Mouse (Mus musculus): ENCODE results near the gene Zfyve1. TPM values are rescaled to one million over a fixed set of nuclear protein-coding genes. Genes with fewer than 3 reads are reported as not detected.
A peak's percentile ranks its signal among the peaks of the same experiment; 100 is the strongest.

Zfyve1 gene
- polyA plus RNA-seq, 1 experiment from 2014 or later = 35.6 TPM

- Histone ChIP-seq H3K4me1 (replicated peaks; ENCODE audit: control insufficient read depth, insufficient read depth, low read length) (peaks cover 25% of the 10 kb centered on the region), H3K36me3 (ENCODE audit: control insufficient read depth, insufficient read depth) (no peaks in the 10 kb centered on the region), H3K27ac (ENCODE audit: low read length) (peak within 1 kb of the TSS; percentile 80), H3K9ac (replicated peaks; ENCODE audit: low read depth, low read length) (peak within 1 kb of the TSS; percentile 86), H3K4me2 (ENCODE audit: low read length) (peak within 1 kb of the TSS; percentile 82), H3K4me3 (replicated peaks; ENCODE audit: low read length) (peak within 1 kb of the TSS; percentile 90), H3K9me3 (ENCODE audit: control insufficient read depth, low read length) (no peaks in the 10 kb centered on the region), H3K27me3 (replicated peaks; ENCODE audit: control insufficient read depth, insufficient read depth, low read length) (no peaks in the 10 kb centered on the region)
- WGBS = under 1% methylated on average over 32 of the region's 32 CpGs
- peak; percentile 99 for ATAC-seq
These were observed 76.6 kb downstream of the Zfyve1 start, which contains the start of gene Dcaf4 for GRCm38 (mm10) chr12:83520311-83520890. TSS of gene Dcaf4 (plus strand) at chr12:83520466.

DNA sequence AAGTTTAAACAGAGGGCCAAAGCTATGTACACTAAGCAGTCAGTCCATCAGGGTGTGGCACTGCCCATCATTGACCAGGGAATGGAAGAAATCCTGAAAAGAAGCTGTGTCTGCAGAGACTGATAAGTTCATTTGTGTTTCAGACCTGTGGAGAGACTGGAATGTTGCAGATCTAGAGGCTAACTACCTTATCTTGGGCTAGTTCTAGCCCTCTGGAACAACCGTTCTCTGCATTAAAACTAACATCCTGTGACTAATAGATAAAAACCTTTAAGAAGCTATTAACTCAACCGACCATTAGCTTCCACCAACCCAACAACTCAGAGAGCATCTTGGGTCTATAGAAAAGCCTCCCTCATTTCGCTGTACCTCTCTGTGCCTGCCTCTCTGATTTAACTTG, 79.4 kb downstream of the Zfyve1 start:
- no peak overlapping the region for H3K4me2 ChIP-seq (ENCODE audit: low read length)
- 90% methylated on average over 3 of the region's 3 CpGs for WGBS

GRCm38 (mm10) chr12:83514216-83514615, 82.8 kb downstream of the Zfyve1 start:
- ATAC-seq = peak; percentile 59; the same call in 1 of the 2 replicates
- Histone ChIP-seq H3K27ac (ENCODE audit: low read length) (no peak overlapping the region; the same call in 1 of the 2 replicates), H3K36me3 (ENCODE audit: control insufficient read depth, insufficient read depth) (no peaks in the 10 kb centered on the region), H3K9ac (replicated peaks; ENCODE audit: low read depth, low read length) (no peak overlapping the region), H3K9me3 (ENCODE audit: control insufficient read depth, low read length) (no peaks in the 10 kb centered on the region), H3K4me3 (replicated peaks; ENCODE audit: low read length) (no peak overlapping the region), H3K4me2 (ENCODE audit: low read length) (no peak overlapping the region), H3K4me1 (replicated peaks; ENCODE audit: control insufficient read depth, insufficient read depth, low read length) (peaks cover 18% of the 10 kb centered on the region), H3K27me3 (replicated peaks; ENCODE audit: control insufficient read depth, insufficient read depth, low read length) (no peaks in the 10 kb centered on the region)
- 10% methylated on average over 4 of the region's 4 CpGs for WGBS

More for the DNA sequence above, 79.4 kb downstream of the Zfyve1 start:
- Histone ChIP-seq H3K4me3 (replicated peaks; ENCODE audit: low read length) (no peak overlapping the region), H3K27me3 (replicated peaks; ENCODE audit: control insufficient read depth, insufficient read depth, low read length) (no peaks in the 10 kb centered on the region), H3K4me1 (replicated peaks; ENCODE audit: control insufficient read depth, insufficient read depth, low read length) (peaks cover 33% of the 10 kb centered on the region), H3K9ac (replicated peaks; ENCODE audit: low read depth, low read length) (no peak overlapping the region), H3K27ac (ENCODE audit: low read length) (no peak overlapping the region), H3K9me3 (ENCODE audit: control insufficient read depth, low read length) (no peaks in the 10 kb centered on the region), H3K36me3 (ENCODE audit: control insufficient read depth, insufficient read depth) (no peaks in the 10 kb centered on the region)
- no peak for ATAC-seq

DNA sequence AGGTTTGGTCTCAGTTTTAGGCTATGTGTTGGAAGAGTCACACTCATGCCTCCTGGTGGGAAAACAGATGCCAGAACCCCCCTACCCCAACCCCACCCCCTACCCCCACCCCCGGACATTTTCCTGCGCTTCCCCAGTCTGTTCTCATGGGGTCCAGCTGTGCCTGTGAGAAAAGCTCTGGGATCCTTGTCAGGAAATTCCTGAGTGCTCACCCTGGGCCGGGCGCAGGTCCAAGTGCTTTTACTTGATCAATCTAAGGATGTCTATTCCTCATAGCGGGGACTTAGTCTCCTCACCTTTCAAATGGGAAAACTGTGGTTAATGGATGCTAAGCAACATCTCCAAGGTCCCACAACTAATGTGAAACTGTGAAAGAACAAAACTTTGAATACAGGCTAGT, 83.8 kb downstream of the Zfyve1 start:
- Histone ChIP-seq H3K4me2 (ENCODE audit: low read length) (no peak overlapping the region), H3K4me1 (replicated peaks; ENCODE audit: control insufficient read depth, insufficient read depth, low read length) (peaks cover 18% of the 10 kb centered on the region), H3K27ac (ENCODE audit: low read length) (peak overlapping the region; percentile 53; the same call in 1 of the 2 replicates), H3K27me3 (replicated peaks; ENCODE audit: control insufficient read depth, insufficient read depth, low read length) (no peaks in the 10 kb centered on the region), H3K36me3 (ENCODE audit: control insufficient read depth, insufficient read depth) (no peaks in the 10 kb centered on the region), H3K9me3 (ENCODE audit: control insufficient read depth, low read length) (no peaks in the 10 kb centered on the region), H3K4me3 (replicated peaks; ENCODE audit: low read length) (no peak overlapping the region), H3K9ac (replicated peaks; ENCODE audit: low read depth, low read length) (no peak overlapping the region)
- peak; percentile 78 for ATAC-seq
- WGBS = 16% methylated on average over 5 of the region's 5 CpGs

- no peak overlapping the region for H3K4me3 ChIP-seq (replicated peaks; ENCODE audit: low read length)
- H3K9ac ChIP-seq (replicated peaks; ENCODE audit: low read depth, low read length) = no peak overlapping the region
- peak overlapping the region; percentile 3; the same call in 1 of the 2 replicates for H3K4me2 ChIP-seq (ENCODE audit: low read length)
- H3K27me3 ChIP-seq (replicated peaks; ENCODE audit: control insufficient read depth, insufficient read depth, low read length) = no peaks in the 10 kb centered on the region
- H3K36me3 ChIP-seq (ENCODE audit: control insufficient read depth, insufficient read depth) = no peaks in the 10 kb centered on the region
- no peaks in the 10 kb centered on the region for H3K9me3 ChIP-seq (ENCODE audit: control insufficient read depth, low read length)
- peak overlapping the region; percentile 53; the same call in 1 of the 2 replicates for H3K27ac ChIP-seq (ENCODE audit: low read length)
- H3K4me1 ChIP-seq (replicated peaks; ENCODE audit: control insufficient read depth, insufficient read depth, low read length) = peaks cover 18% of the 10 kb centered on the region
- ATAC-seq = peak; percentile 72
- 15% methylated on average over 4 of the region's 4 CpGs for WGBS
These were observed 84.2 kb downstream of the Zfyve1 start for GRCm38 (mm10) chr12:83512783-83513182.

DNA sequence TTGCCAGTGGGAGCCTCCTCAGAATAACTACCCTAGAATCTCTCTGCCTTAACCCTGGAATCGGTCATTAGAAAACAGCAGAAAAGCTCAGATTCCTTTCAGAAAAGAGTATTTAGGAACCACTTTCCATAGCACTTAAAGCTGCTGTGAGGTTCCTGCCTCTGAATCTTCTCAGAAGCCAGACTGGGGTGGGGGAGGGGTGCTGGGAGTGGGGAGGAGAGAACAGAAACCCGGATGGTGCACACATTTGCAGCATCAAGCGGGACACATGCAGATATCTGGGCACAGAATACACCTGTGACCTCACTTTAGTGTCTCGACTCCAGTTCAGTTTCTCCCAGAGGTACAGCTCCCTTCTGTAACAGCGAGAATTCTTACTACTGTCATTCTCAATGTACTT, 86.4 kb downstream of the Zfyve1 start:
- Histone ChIP-seq H3K9me3 (ENCODE audit: control insufficient read depth, low read length) (no peaks in the 10 kb centered on the region), H3K36me3 (ENCODE audit: control insufficient read depth, insufficient read depth) (no peaks in the 10 kb centered on the region), H3K27ac (ENCODE audit: low read length) (no peak overlapping the region), H3K27me3 (replicated peaks; ENCODE audit: control insufficient read depth, insufficient read depth, low read length) (no peaks in the 10 kb centered on the region), H3K9ac (replicated peaks; ENCODE audit: low read depth, low read length) (no peak overlapping the region), H3K4me1 (replicated peaks; ENCODE audit: control insufficient read depth, insufficient read depth, low read length) (peaks cover 18% of the 10 kb centered on the region), H3K4me3 (replicated peaks; ENCODE audit: low read length) (no peak overlapping the region), H3K4me2 (ENCODE audit: low read length) (no peak overlapping the region)
- no peak for ATAC-seq
- WGBS = 78% methylated on average over 5 of the region's 5 CpGs

GRCm38 (mm10) chr12:83506543-83506942, 90.5 kb downstream of the Zfyve1 start:
- Histone ChIP-seq H3K9me3 (ENCODE audit: control insufficient read depth, low read length) (no peaks in the 10 kb centered on the region), H3K4me2 (ENCODE audit: low read length) (no peak overlapping the region), H3K27ac (ENCODE audit: low read length) (no peak overlapping the region), H3K36me3 (ENCODE audit: control insufficient read depth, insufficient read depth) (no peaks in the 10 kb centered on the region), H3K9ac (replicated peaks; ENCODE audit: low read depth, low read length) (no peak overlapping the region), H3K27me3 (replicated peaks; ENCODE audit: control insufficient read depth, insufficient read depth, low read length) (no peaks in the 10 kb centered on the region), H3K4me3 (replicated peaks; ENCODE audit: low read length) (no peak overlapping the region), H3K4me1 (replicated peaks; ENCODE audit: control insufficient read depth, insufficient read depth, low read length) (no peaks in the 10 kb centered on the region)
- WGBS = 80% methylated on average over 10 of the region's 10 CpGs
- ATAC-seq = no peak

- no peak overlapping the region for H3K4me3 ChIP-seq (replicated peaks; ENCODE audit: low read length)
- H3K4me2 ChIP-seq (ENCODE audit: low read length) = no peak overlapping the region
- H3K27ac ChIP-seq (ENCODE audit: low read length) = no peak overlapping the region
- H3K4me1 ChIP-seq (replicated peaks; ENCODE audit: control insufficient read depth, insufficient read depth, low read length) = no peaks in the 10 kb centered on the region
- H3K27me3 ChIP-seq (replicated peaks; ENCODE audit: control insufficient read depth, insufficient read depth, low read length) = no peaks in the 10 kb centered on the region
- ATAC-seq = peak; percentile 61; the same call in 1 of the 2 replicates
- H3K9me3 ChIP-seq (ENCODE audit: control insufficient read depth, low read length) = no peaks in the 10 kb centered on the region
- no peaks in the 10 kb centered on the region for H3K36me3 ChIP-seq (ENCODE audit: control insufficient read depth, insufficient read depth)
- WGBS = 4% methylated on average over 9 of the region's 9 CpGs
- no peak overlapping the region for H3K9ac ChIP-seq (replicated peaks; ENCODE audit: low read depth, low read length)
These were observed 94.8 kb downstream of the Zfyve1 start for GRCm38 (mm10) chr12:83502190-83502589.

DNA sequence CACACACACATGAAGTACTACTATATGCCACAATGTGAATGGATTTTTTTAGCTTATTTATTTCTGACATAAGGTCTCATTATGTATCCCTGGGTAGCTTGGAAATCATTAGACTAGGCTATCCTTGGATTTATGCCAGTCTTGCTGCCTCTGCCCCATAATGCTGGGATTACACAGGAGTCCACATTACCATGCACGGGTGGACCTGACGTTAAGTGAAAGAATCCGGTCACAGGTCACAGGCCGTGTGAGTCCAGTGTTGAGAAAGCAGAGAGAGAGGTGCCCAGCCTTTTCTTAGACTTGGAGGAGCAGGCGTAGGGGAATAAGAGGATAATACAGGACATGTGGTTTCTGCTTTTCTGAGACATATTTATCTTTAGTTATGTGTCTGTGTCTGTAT, 97.8 kb downstream of the Zfyve1 start:
- no peaks in the 10 kb centered on the region for H3K4me1 ChIP-seq (replicated peaks; ENCODE audit: control insufficient read depth, insufficient read depth, low read length)
- no peaks in the 10 kb centered on the region for H3K36me3 ChIP-seq (ENCODE audit: control insufficient read depth, insufficient read depth)
- H3K9me3 ChIP-seq (ENCODE audit: control insufficient read depth, low read length) = no peaks in the 10 kb centered on the region
- H3K9ac ChIP-seq (replicated peaks; ENCODE audit: low read depth, low read length) = no peak overlapping the region
- no peak overlapping the region for H3K4me2 ChIP-seq (ENCODE audit: low read length)
- no peaks in the 10 kb centered on the region for H3K27me3 ChIP-seq (replicated peaks; ENCODE audit: control insufficient read depth, insufficient read depth, low read length)
- H3K27ac ChIP-seq (ENCODE audit: low read length) = no peak overlapping the region
- ATAC-seq = no peak
- WGBS = 71% methylated on average over 5 of the region's 5 CpGs
- H3K4me3 ChIP-seq (replicated peaks; ENCODE audit: low read length) = no peak overlapping the region
